Mouse (Mus musculus) kidney, postnatal 14 days (tissue): Measurements from ENCODE around the gene 1700007K13Rik.

ENCODE experiments used
- DNase-seq: peaks from one replicate; pipeline ENCODE4 v3.0.0; 2022; ENCODE audit warnings: mixed read lengths

1700007K13Rik gene

GRCm38 (mm10) chr2:28414116-28414756 is 51.9 kb downstream of the 1700007K13Rik start:
- no peak for DNase-seq

- no peak for DNase-seq
These were observed 53.2 kb downstream of the 1700007K13Rik start for GRCm38 (mm10) chr2:28412936-28413335.
